Mouse (Mus musculus): ENCODE results near the gene Kcnk5.

GRCm38 (mm10) chr14:20168478-20168877 lies 13.1 kb downstream of the Kcnk5 start:
- no peak for TF ChIP-seq CTCF (IDR thresholded peaks at IDR 0.05; ENCODE audit: low read depth)
- no peak for TF ChIP-seq EP300 (IDR thresholded peaks at IDR 0.05; ENCODE audit: low read depth)

Measured in liver, postnatal 0 days (tissue).